Mouse (Mus musculus): ENCODE results near the gene Tmed11. TPM values are rescaled to one million over a fixed set of nuclear protein-coding genes. Genes with fewer than 3 reads are reported as not detected.

The Tmed11 gene
- polyA plus RNA-seq, 1 experiment from 2014 or later = not detected

Other genes starting within 250 kb of the Tmed11 start
- 0.44 and 1.1 TPM in 2 replicates for gene Cplx1, start 245.3 kb downstream of the Tmed11 start, polyA plus RNA-seq (2014; fragmentation: Nextera tagmentation; extraction: Ambion mirVana)
- 25.9 and 26.8 TPM in 2 replicates for gene Gak, start 165.6 kb downstream of the Tmed11 start, polyA plus RNA-seq (2014; fragmentation: Nextera tagmentation; extraction: Ambion mirVana)
- gene Tmem175, start 165.6 kb downstream of the Tmed11 start, polyA plus RNA-seq (2014; fragmentation: Nextera tagmentation; extraction: Ambion mirVana) = 22.1 and 22.2 TPM in 2 replicates
- gene Idua, start 135.0 kb downstream of the Tmed11 start, polyA plus RNA-seq (2014; fragmentation: Nextera tagmentation; extraction: Ambion mirVana) = 14.5 and 14.9 TPM in 2 replicates
- 5.6 and 6.6 TPM in 2 replicates for gene Dgkq, start 125.7 kb downstream of the Tmed11 start, polyA plus RNA-seq (2014; fragmentation: Nextera tagmentation; extraction: Ambion mirVana)
- 0.40 and 0.53 TPM in 2 replicates for gene Slc26a1, start 119.8 kb downstream of the Tmed11 start, polyA plus RNA-seq (2014; fragmentation: Nextera tagmentation; extraction: Ambion mirVana)
- 23.9 and 25.2 TPM in 2 replicates for gene Fgfrl1, start 103.0 kb downstream of the Tmed11 start, polyA plus RNA-seq (2014; fragmentation: Nextera tagmentation; extraction: Ambion mirVana)
- not detected in 2 replicates for gene Rnf212, start 20.4 kb downstream of the Tmed11 start, polyA plus RNA-seq (2014; fragmentation: Nextera tagmentation; extraction: Ambion mirVana)
- not detected in 2 replicates for gene Vmn2r8, start 13.5 kb upstream of the Tmed11 start, polyA plus RNA-seq (2014; fragmentation: Nextera tagmentation; extraction: Ambion mirVana)
- gene Vmn2r9, start 57.2 kb upstream of the Tmed11 start, polyA plus RNA-seq (2014; fragmentation: Nextera tagmentation; extraction: Ambion mirVana) = not detected in 2 replicates
- gene Vmn2r10, start 211.2 kb upstream of the Tmed11 start, polyA plus RNA-seq (2014; fragmentation: Nextera tagmentation; extraction: Ambion mirVana) = not detected in 2 replicates